Mouse (Mus musculus) thymus, adult 18-20 months (tissue): ENCODE results near the gene Ankrd13d.
"Not testable (repeated sequence)": the region's sequence is repeated elsewhere in the genome, so short reads cannot be mapped to it uniquely, and the experiment has no call there.

ENCODE experiments used
- DNase-seq, 2 experiments: peaks; one replicate each; pipeline ENCODE4 v3.0.0; 2022; ENCODE audit warnings: mixed read lengths in 2 of 2

Ankrd13d gene

GRCm38 (mm10) chr19:4261038-4261698 is 21.8 kb downstream of the Ankrd13d start:
- DNase-seq: no peak

GRCm38 (mm10) chr19:4257897-4258252 is 25.1 kb downstream of the Ankrd13d start:
- no peak for DNase-seq

DNA sequence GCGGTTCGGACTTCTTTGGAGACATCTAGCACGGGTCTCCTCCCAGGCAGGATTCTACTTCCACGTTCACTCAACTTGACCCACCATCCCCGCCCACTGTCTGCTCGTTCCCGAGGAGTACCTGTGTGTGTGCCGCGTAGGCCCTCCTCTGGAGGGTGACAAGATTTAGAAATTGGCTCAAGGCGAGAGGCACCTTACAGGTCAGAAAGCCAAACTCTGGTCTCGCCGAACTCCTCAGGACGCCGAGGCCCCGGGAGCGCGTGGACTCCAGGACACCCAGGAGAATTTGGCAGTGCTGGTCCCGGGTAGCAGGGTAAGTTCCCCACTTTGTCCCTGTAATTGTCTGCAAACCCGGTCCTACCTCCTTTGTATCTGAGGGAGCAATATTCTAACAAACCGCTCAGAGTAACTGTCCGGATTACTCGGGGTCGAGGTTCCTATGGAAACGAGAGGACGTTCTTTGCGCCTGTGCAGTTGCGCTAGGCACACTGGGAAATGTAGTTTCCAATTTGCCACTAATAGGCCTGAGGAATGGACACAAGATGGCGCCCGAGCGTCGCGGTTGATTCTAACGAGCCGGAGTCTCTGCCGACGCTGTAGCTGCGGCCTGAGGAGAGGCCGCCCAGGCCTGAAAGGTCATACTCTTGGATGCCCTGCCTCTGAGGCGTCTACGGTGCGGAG is 25.6 kb downstream of the Ankrd13d start:
- peak; percentile 76 to 86 for DNase-seq

DNA sequence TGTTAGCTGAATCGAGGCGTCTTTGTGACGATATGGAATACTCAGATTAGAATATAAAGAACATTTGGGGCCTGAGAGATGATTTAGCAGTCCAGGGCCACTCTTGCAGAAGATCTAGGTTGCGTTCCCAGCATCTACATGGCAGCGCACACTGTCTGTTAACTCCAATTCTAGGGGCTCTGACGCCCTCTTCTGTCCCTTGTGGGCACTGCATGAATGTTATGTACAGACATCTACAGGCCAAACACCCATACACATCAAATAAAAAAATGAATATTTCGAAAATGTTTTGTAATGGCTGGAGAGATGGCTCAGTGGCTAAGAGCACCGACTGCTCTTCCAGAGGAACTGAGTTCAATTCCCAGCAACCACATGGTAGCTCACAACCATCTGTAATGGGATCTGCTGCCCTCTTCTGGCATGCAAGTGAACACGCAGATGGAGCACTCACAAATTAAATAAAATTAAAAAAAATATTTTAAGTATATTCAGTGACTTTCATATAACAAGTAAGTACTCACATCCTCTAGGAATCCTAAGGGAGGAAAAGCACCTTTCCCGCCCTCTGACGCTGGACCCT is 27.3 kb downstream of the Ankrd13d start:
- no peak for DNase-seq

DNA sequence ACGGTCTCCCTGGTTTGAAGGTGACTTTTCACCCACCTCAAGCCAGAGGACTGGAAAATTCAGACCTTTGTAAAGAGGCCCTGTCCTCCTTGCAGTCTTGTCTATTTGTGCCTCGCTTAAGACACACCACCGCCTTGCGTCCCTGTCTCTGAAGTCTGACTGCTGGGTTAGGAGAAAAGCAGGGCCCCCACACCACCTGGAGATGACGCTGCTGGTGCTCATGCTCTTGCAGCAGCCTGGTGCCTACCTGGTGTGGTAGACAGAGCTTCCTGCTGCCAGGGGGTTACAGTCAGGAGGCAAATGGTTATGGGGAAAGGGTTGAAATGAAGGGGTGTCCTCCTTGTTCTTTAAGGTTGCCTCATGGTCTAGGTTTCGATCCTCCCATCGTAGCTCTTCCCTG is 28.7 kb downstream of the Ankrd13d start:
- no peak for DNase-seq

DNA sequence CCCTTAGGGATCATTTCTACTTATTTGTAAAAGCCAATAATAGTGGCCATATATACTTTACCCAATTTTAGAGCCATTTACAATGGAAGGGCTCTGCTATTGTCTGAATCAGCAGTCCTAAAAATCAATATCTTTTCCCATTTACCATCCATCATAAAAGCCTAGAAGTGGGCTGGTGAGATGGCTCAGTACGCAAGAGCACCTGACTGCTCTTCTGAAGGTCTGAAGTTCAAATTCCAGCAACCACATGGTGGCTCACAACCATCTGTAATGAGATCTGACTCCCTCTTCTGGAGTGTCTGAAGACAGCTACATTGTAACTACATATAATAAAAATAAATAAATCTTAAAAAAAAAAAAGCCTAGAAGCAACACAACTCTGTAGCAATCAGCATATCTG is 34.3 kb downstream of the Ankrd13d start:
- DNase-seq: not testable (repeated sequence)

- DNase-seq: no peak
Measured at GRCm38 (mm10) chr19:4247010-4247409, 35.9 kb downstream of the Ankrd13d start.

DNA sequence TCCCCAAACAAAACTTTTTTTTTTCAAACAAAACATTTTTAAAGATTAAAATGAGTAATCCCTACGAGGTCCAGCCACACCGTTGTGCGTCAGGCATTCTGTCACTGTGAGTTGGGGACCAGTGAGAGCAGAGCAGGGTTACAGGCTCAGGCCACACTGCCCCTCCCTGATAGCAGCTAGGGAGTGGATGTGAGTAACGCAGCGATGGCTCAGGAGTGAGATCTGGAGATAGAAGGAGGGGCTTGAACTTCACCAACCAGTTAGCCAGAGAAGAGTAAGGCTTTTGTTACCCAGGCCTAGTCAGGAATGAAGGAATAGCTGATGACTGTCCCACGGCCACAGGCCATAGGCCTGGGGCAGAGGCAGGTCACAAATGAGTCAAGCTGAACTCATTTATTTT is 38.2 kb downstream of the Ankrd13d start:
- no peak for DNase-seq

DNA sequence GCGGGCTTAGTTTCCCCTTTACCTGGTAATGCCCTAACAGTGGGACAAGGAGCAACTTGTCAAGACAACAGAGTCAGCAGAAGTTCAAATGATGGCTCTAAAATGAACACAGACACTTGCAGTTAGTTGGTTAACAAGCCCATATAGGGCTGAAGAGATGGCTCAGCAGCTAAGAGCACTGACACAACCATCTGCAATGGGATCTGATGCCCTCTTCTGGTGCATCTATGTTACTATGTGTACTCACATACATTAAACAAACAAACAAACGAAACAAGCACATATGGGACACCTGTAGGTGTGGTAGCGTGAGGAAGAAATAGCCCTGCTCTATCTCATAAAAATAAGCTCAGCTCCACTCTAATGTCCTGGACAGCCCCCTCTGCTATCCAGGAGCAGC is 40.5 kb downstream of the Ankrd13d start:
- no peak for DNase-seq

- no peak for DNase-seq
Measured at GRCm38 (mm10) chr19:4240247-4240668, 42.7 kb downstream of the Ankrd13d start.

DNA sequence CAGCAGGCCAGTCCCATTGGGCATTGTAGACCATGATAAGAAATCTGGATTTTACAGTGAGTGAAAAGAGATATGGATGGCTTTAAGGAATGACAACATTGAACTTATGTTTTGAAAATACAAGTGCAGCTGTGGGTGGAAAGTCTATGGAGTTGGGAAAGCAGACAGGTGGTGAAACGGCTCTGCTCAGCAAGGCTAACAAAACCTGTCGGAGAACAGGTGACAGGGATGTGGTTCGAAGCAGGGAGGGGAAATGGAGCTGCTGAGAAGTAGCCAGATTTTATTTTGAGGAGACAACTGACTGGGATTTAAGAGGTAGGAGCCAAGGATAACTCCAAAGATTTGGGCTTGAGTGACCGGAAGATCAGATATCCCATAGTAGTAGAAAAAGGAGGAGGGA is 48.4 kb downstream of the Ankrd13d start:
- no peak for DNase-seq

GRCm38 (mm10) chr19:4232651-4233050 is 50.3 kb downstream of the Ankrd13d start:
- DNase-seq: no peak

DNA sequence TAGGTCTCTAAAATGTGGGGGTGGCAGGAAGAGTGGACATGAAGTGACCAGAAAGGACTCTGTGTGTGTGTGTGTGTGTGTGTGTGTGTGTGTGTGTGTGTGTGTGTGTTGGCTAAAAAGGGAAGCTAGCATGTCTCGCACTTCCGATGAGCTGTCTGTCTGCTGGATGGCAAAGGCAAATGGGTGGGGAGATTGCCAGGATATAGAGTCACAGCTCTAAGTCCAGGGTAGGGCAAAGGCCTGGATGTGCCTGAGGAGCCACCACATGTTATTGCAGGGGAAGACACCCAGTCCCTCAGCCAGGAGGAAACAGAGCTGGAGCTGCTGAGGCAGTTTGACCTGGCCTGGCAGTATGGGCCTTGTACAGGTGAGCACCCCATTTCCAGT is 50.8 kb downstream of the Ankrd13d start:
- DNase-seq: no peak

- peak; percentile 94 to 96 for DNase-seq
Measured at GRCm38 (mm10) chr19:4231253-4232185, 51.4 kb downstream of the Ankrd13d start, which contains the start of gene Pold4. Gene Pold4 (plus strand): TSS chr19:4231899.

GRCm38 (mm10) chr19:4230415-4230814 is 52.5 kb downstream of the Ankrd13d start:
- DNase-seq: no peak

DNA sequence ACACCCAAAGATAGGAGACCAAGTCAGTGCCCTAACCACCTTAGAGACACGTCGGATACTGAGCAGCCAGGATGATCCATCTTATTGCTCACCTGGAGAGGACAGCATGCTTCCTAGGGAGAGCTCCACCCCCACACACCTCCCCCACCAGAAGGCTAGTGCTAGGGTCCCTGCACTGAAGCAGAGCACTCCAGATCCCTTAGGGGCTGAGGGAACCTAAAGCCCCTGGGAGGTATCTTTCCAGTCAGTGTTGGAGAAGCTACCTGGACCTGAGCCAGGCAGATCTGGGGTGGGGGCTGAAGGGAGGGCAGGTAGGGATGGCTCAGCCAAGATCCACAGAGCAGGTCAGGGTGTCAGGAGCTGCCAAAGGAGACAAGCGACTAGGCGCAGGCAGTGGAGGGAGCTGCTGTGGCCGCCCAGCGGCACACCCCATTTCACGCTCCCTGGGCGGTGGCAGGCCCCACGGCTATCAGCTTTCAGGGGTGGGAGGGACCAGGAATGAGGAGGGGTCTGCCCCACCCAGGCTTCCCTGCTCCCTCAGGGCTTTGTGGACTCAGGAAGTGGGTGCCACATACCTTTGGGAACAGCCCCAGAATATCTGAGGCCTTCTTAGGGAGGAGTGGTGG is 53.4 kb downstream of the Ankrd13d start:
- DNase-seq: no peak

DNA sequence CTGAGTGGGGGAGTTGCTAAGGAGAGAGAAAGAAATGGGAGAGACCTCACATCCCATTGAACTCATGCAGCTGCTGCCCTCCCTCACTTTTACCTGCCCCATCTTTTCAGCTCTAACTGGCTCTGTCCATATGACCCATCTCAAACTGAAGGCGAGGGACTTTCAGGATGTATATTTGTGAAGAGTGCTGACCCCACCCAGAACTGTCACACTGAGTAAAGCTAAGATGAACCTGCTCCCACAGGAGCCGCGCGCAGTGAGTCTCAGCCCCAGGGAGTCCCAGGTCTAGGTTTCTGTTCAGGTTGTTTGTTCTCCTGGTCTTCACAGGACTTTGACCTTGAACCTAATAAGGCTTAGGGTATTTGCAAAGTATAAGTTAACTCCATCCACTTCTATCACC is 54.0 kb downstream of the Ankrd13d start:
- no peak for DNase-seq

- DNase-seq: peak in 1 of 2 experiments; percentile 68
Measured at GRCm38 (mm10) chr19:4227894-4228678, 54.9 kb downstream of the Ankrd13d start.

DNA sequence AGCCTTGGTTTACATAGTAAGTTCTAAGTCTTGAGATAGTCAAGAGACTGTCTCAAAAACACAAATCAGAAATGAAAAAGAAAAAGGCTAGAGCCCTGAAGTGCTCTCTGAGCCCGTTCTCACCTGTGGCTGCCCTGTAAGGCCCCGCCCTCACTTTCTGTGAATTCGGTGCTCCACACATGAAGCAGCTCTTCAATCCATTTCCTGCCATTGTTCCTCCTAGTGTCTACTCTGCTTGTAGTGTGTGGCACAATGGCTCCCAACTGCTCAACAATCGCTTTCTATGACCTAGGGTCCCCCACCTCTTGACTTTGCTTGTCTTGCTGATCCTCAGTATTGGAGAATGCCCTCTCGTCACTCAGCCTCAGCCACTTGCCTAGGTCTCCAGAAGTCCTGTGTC is 55.5 kb downstream of the Ankrd13d start:
- DNase-seq: no peak

DNA sequence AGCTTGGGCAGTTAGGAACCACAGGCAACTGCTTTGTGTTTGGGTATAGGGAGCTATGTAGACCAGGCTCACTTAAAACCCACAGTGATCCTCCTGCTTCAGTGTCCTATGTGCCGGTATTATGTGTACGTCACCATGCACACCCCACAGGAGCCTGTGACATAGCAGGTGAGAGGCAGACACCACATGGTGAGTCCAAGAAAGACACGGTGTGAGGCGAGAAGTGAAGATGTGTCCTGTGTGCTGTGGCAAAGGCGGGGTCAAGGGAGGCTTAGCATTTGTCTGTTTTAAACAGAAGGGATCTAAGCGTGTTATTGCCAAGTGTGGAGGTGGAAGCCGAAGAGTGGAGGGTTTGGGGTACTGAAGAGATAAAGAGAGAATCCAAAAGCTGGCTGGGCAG is 56.2 kb downstream of the Ankrd13d start:
- no peak for DNase-seq

DNA sequence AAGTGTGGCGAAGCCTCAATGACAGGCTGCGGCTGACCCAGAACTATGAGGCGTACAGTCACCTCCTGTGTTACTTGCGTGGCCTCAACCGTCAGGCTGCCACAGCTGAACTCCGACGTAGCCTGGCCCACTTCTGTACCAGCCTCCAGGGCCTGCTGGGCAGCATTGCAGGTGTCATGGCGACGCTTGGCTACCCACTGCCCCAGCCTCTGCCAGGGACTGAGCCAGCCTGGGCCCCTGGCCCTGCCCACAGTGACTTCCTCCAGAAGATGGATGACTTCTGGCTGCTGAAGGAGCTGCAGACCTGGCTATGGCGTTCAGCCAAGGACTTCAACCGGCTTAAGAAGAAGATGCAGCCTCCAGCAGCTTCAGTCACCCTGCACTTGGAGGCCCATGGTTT is 60.8 kb downstream of the Ankrd13d start:
- no peak for DNase-seq
